Mouse (Mus musculus) cerebellum, adult 2 months (tissue): ENCODE results near the gene Adcy10. TPM values are rescaled to one million over a fixed set of nuclear protein-coding genes. Genes with fewer than 3 reads are reported as not detected.
A peak's percentile ranks its signal among the peaks of the same experiment; 100 is the strongest.

Experiments
- DNase-seq, 2 experiments: peaks; one replicate each; pipeline ENCODE4 v3.0.0; 2021
- H3K27ac ChIP-seq: fragments of 200-500 bp; 2 replicates; pipeline ENCODE4 v1.5.1; 2012; ENCODE audit warnings: low read length, control low read depth, inconsistent platforms; ENCODE audit not compliant: insufficient read depth
- H3K27me3 ChIP-seq: fragments of 200-500 bp; 2 replicates; pipeline ENCODE4 v1.6.1; 2012; ENCODE audit warnings: inconsistent platforms, mild to moderate bottlenecking, low read length, moderate library complexity; ENCODE audit not compliant: control insufficient read depth, insufficient read depth
- H3K4me1 ChIP-seq: fragments of 200-500 bp; 2 replicates; pipeline ENCODE4 v1.6.1; 2011; ENCODE audit warnings: low read length; ENCODE audit not compliant: control insufficient read depth, insufficient read depth
- H3K4me3 ChIP-seq: fragments of 200-500 bp; replicated peaks from 2 replicates; pipeline ENCODE3; 2011; ENCODE audit warnings: mild to moderate bottlenecking, low read depth, low read length, control low read depth; ENCODE audit not compliant: insufficient read depth
- CTCF ChIP-seq: fragments of 200-500 bp; IDR thresholded peaks from 2 replicates; pipeline ENCODE4 v1.5.1; 2011; ENCODE audit warnings: low read depth, mild to moderate bottlenecking, control low read depth, low read length, moderate library complexity, borderline replicate concordance; ENCODE audit not compliant: insufficient read depth
- POLR2A ChIP-seq: fragments of 200-500 bp; IDR thresholded peaks from 2 replicates; pipeline ENCODE4 v1.6.1; 2011; ENCODE audit warnings: low read length, control low read depth, borderline replicate concordance; ENCODE audit not compliant: insufficient read depth
- WGBS: fragments of 180-500 bp; shearing (Covaris S2); methylation state at CpG from one replicate; pipeline ENCODE4 v1.1.7; 2018; 5-methylcytosine and 5-hydroxymethylcytosine counted together
- polyA plus RNA-seq: library from polyadenylated mRNA; depleted of rRNA; stranded (reverse); fragments of >200 nt; gene quantifications from 2 replicates; pipeline ENCODE4 v1.2.3, GENCODE M21; 2012

Adcy10 gene
- polyA plus RNA-seq, 1 experiment, result 0.28 TPM

GRCm38 (mm10) chr1:165489197-165489596 is 4.2 kb downstream of the Adcy10 start:
- no peak for DNase-seq
- Histone ChIP-seq H3K27me3 (no peaks in the 10 kb centered on the region), H3K4me3 (no peak overlapping the region), H3K4me1 (no peaks in the 10 kb centered on the region), H3K27ac (no peak overlapping the region)
- 63% methylated on average over 4 of the region's 4 CpGs for WGBS
- TF ChIP-seq POLR2A, result no peak
- TF ChIP-seq CTCF, result no peak

- Histone ChIP-seq H3K27me3 (no peaks in the 10 kb centered on the region), H3K4me3 (no peak overlapping the region), H3K27ac (no peak overlapping the region), H3K4me1 (no peaks in the 10 kb centered on the region)
- TF ChIP-seq CTCF, result no peak
- no peak for TF ChIP-seq POLR2A
- DNase-seq, result no peak
- WGBS, result 23% methylated on average over 3 of the region's 3 CpGs
Observed at GRCm38 (mm10) chr1:165498856-165499255, 13.9 kb downstream of the Adcy10 start.

- H3K27me3 ChIP-seq, result no peaks in the 10 kb centered on the region
- no peak for DNase-seq
- H3K4me1 ChIP-seq, result no peaks in the 10 kb centered on the region
- 56% methylated on average over 10 of the region's 10 CpGs for WGBS
- H3K4me3 ChIP-seq, result no peak overlapping the region
- TF ChIP-seq CTCF (0 out of 2 replicates have a peak, but pooled peaks have one; percentile 10), POLR2A (no peak)
- no peak overlapping the region for H3K27ac ChIP-seq
Observed at GRCm38 (mm10) chr1:165503307-165504024, 18.5 kb downstream of the Adcy10 start.

GRCm38 (mm10) chr1:165506303-165506702 is 21.3 kb downstream of the Adcy10 start:
- no peaks in the 10 kb centered on the region for H3K27me3 ChIP-seq
- H3K27ac ChIP-seq, result no peak overlapping the region
- TF ChIP-seq POLR2A (no peak), CTCF (no peak)
- 92% methylated on average over 6 of the region's 6 CpGs for WGBS
- no peaks in the 10 kb centered on the region for H3K4me1 ChIP-seq
- DNase-seq, result no peak
- H3K4me3 ChIP-seq, result no peak overlapping the region

- Histone ChIP-seq H3K4me3 (no peak overlapping the region), H3K4me1 (no peaks in the 10 kb centered on the region), H3K27ac (no peak overlapping the region), H3K27me3 (no peaks in the 10 kb centered on the region)
- TF ChIP-seq POLR2A (no peak), CTCF (no peak)
- 36% methylated on average over 6 of the region's 6 CpGs for WGBS
- no peak for DNase-seq
Observed at GRCm38 (mm10) chr1:165510161-165510560, 25.2 kb downstream of the Adcy10 start.

GRCm38 (mm10) chr1:165520716-165521115 is 35.7 kb downstream of the Adcy10 start:
- TF ChIP-seq CTCF, result no peak
- TF ChIP-seq POLR2A, result no peak
- no peak overlapping the region for H3K27ac ChIP-seq
- H3K4me1 ChIP-seq, result no peaks in the 10 kb centered on the region
- no peak overlapping the region for H3K4me3 ChIP-seq
- H3K27me3 ChIP-seq, result no peaks in the 10 kb centered on the region
- no peak for DNase-seq
- WGBS, result 86% methylated on average over 7 of the region's 7 CpGs

GRCm38 (mm10) chr1:165536079-165536675 is 51.2 kb downstream of the Adcy10 start:
- Histone ChIP-seq H3K4me1 (no peaks in the 10 kb centered on the region), H3K27ac (no peak overlapping the region), H3K4me3 (no peak overlapping the region), H3K27me3 (no peaks in the 10 kb centered on the region)
- DNase-seq, result no peak
- WGBS, result 73% methylated on average over 12 of the region's 12 CpGs
- no peak for TF ChIP-seq POLR2A
- TF ChIP-seq CTCF, result no peak

GRCm38 (mm10) chr1:165537241-165537807 is 52.3 kb downstream of the Adcy10 start:
- no peak overlapping the region for H3K4me3 ChIP-seq
- WGBS, result 73% methylated on average over 5 of the region's 5 CpGs
- H3K4me1 ChIP-seq, result no peaks in the 10 kb centered on the region
- TF ChIP-seq POLR2A, result no peak
- TF ChIP-seq CTCF, result no peak
- no peaks in the 10 kb centered on the region for H3K27me3 ChIP-seq
- H3K27ac ChIP-seq, result no peak overlapping the region
- DNase-seq, result no peak
